Comparison of ENCODE assay signal across 22 mouse cellular contexts in the genomic region with DNA sequence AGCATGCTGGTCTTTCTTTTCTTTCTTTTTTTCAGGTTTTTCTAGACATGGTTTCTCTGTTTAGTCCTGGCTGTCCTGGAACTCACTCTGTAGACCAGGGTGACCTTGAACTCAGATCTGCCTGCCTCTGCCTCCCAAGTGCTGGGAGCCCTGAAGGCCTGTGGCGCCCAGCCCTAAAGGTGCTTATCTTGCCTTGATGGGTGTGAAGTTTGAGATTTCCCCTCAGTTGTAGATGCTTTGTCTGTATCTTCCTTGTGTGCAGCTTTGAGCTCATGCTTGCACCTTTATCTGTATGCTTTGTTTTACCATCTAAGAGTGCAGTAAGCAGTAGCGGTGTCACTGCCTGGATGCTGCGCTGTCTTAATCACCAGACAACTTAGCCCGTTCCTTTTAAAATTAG. TPM values are rescaled to one million over a fixed set of nuclear protein-coding genes. Genes with fewer than 3 reads are reported as not detected.
"Had no signal": no experiment of that assay in that cellular context is flagged by ENCODE, and none has a peak within 500 bp of the region (broad histone marks: within the 10 kb centered on the region; RNA-seq: fewer than 3 reads in every experiment).

No protein-coding gene starts in this region.

- H3K27ac ChIP-seq: midbrain, embryonic 10.5 days; midbrain, embryonic 12.5 days; neural tube, embryonic 13.5 days; neural tube, embryonic 15.5 days had no signal

- H3K9ac ChIP-seq: lung, embryonic 14.5 days; midbrain, embryonic 12.5 days; neural tube, embryonic 13.5 days; neural tube, embryonic 15.5 days had no signal

- H3K4me3 ChIP-seq: megakaryocyte, embryonic 14.5 days; midbrain, embryonic 10.5 days; midbrain, embryonic 12.5 days; myocyte; neural tube, embryonic 13.5 days; neural tube, embryonic 15.5 days had no signal

- ATAC-seq: midbrain, embryonic 16.5 days had no signal

- H3K9me3 ChIP-seq: midbrain, embryonic 10.5 days; midbrain, embryonic 12.5 days; neural tube, embryonic 13.5 days; neural tube, embryonic 15.5 days had no signal

- H3K27me3 ChIP-seq: megakaryocyte, embryonic 14.5 days; midbrain, embryonic 12.5 days; neural tube, embryonic 13.5 days; neural tube, embryonic 15.5 days had no signal

- DNase-seq: lung, adult 18-20 months; lung, embryonic 14.5 days; lung, postnatal 10 days; lung, postnatal 4 days; midbrain, embryonic 14.5 days; retina, postnatal 1 day; right cerebral cortex, adult 18-20 months; right cerebral cortex, postnatal 25 days; right cerebral cortex, postnatal 4 days; spleen, adult 18-20 months; thymus, adult 18-20 months; thymus, postnatal 14 days; thymus, postnatal 36 days had no signal

- H3K4me2 ChIP-seq: lung, embryonic 14.5 days; midbrain, embryonic 12.5 days; neural tube, embryonic 13.5 days; neural tube, embryonic 15.5 days had no signal

RNA-seq across cellular contexts. Expression of a gene that starts 53.5 kb away (rescaled TPM):
- polyA plus RNA-seq: lung, embryonic 14.5 days; lung, embryonic 16.5 days; midbrain, embryonic 10.5 days; midbrain, embryonic 12.5 days; midbrain, embryonic 14.5 days; midbrain, embryonic 16.5 days; myocyte; neural tube, embryonic 11.5 days; neural tube, embryonic 13.5 days; neural tube, embryonic 15.5 days had no signal
